In genomic region chr16:18082291-18082690, GRCm38 (mm10) we compare ENCODE assay signal across 22 mouse cellular contexts. TPM values are rescaled to one million over a fixed set of nuclear protein-coding genes. Genes with fewer than 3 reads are reported as not detected.
DNase-seq lines count a peak whose midpoint lies in the region; ATAC-seq and TF ChIP-seq lines count a peak whose summit lies in the region.
"Had no signal": no experiment of that assay in that cellular context is flagged by ENCODE, and none has a peak within 500 bp of the region (broad histone marks: within the 10 kb centered on the region; RNA-seq: fewer than 3 reads in every experiment).

No protein-coding gene starts in this region.

- no peak overlapping the region for H3K27ac ChIP-seq in intestine, embryonic 15.5 days
- peak overlapping the region; percentile 97 for H3K27ac ChIP-seq in small intestine, adult 2 months (ENCODE audit: insufficient read depth, low read depth, low read length)
- H3K27ac ChIP-seq: embryonic facial prominence, embryonic 13.5 days; forebrain, embryonic 12.5 days; hindbrain, embryonic 10.5 days; limb, embryonic 10.5 days; macrophage had no signal

- TF ChIP-seq CTCF in small intestine, adult 2 months (IDR thresholded peaks at IDR 0.05; ENCODE audit: extremely low read depth, insufficient read length, insufficient replicate concordance, low read depth, low read length) = no peak

- ATAC-seq in intestine, embryonic 15.5 days = peak; percentile 75
- ATAC-seq: lung, postnatal 0 days had no signal

- peaks cover 13% of the 10 kb centered on the region for H3K4me1 ChIP-seq in intestine, embryonic 15.5 days (replicated peaks)
- peaks cover 36% of the 10 kb centered on the region for H3K4me1 ChIP-seq in small intestine, adult 2 months (ENCODE audit: control insufficient read depth, insufficient read depth, insufficient read length, low read length)
- H3K4me1 ChIP-seq: embryonic facial prominence, embryonic 13.5 days; forebrain, embryonic 12.5 days had no signal

- DNase-seq in adrenal gland, adult 2 months = peak; percentile 52
- no peak for DNase-seq in adrenal gland, postnatal 14 days
- peak; percentile 42 for DNase-seq in kidney, adult 9 months
- DNase-seq in kidney, postnatal 25 days = no peak
- DNase-seq in urinary bladder, postnatal 14 days (ENCODE audit: low spot score) = no peak
- DNase-seq: cerebellum, adult 2 months; embryo, embryonic 11 days; liver; liver, postnatal 0 days; right cerebral cortex, postnatal 14 days; spleen, adult 18-20 months had no signal

- no peak overlapping the region for H3K4me3 ChIP-seq in intestine, embryonic 15.5 days (replicated peaks)
- no peak overlapping the region for H3K4me3 ChIP-seq in small intestine, adult 2 months (ENCODE audit: low read depth, low read length)
- H3K4me3 ChIP-seq: embryonic facial prominence, embryonic 13.5 days; erythroblast, embryonic 14.5 days; forebrain, embryonic 12.5 days; hindbrain, embryonic 10.5 days; limb, embryonic 10.5 days had no signal

- no peak for TF ChIP-seq POLR2A in small intestine, adult 2 months (IDR thresholded peaks at IDR 0.05; ENCODE audit: low read depth, low read length)

- H3K9ac ChIP-seq in intestine, embryonic 15.5 days = no peak overlapping the region
- H3K9ac ChIP-seq: embryonic facial prominence, embryonic 13.5 days; forebrain, embryonic 12.5 days; liver, postnatal 0 days had no signal

- no peaks in the 10 kb centered on the region for H3K9me3 ChIP-seq in intestine, embryonic 15.5 days
- H3K9me3 ChIP-seq: embryonic facial prominence, embryonic 13.5 days; forebrain, embryonic 12.5 days; hindbrain, embryonic 10.5 days; limb, embryonic 10.5 days had no signal

- no peaks in the 10 kb centered on the region for H3K27me3 ChIP-seq in intestine, embryonic 15.5 days (replicated peaks)
- H3K27me3 ChIP-seq in small intestine, adult 2 months (ENCODE audit: control insufficient read depth, insufficient read depth, low read length) = no peaks in the 10 kb centered on the region

- 48% methylated on average over 1 of the region's 1 CpGs for WGBS in intestine, embryonic 15.5 days
- 18% methylated on average over 1 of the region's 1 CpGs for WGBS in small intestine, adult 2 months

- H3K4me2 ChIP-seq in intestine, embryonic 15.5 days (replicated peaks) = no peak overlapping the region
- H3K4me2 ChIP-seq: embryonic facial prominence, embryonic 13.5 days; forebrain, embryonic 12.5 days; heart, embryonic 11.5 days; midbrain, embryonic 11.5 days had no signal

- H3K36me3 ChIP-seq in intestine, embryonic 15.5 days = no peaks in the 10 kb centered on the region
- H3K36me3 ChIP-seq in small intestine, adult 2 months (ENCODE audit: control insufficient read depth, insufficient read depth, low read length) = peaks cover 3% of the 10 kb centered on the region; the same call in 1 of the 2 replicates
- H3K36me3 ChIP-seq: embryonic facial prominence, embryonic 13.5 days; forebrain, embryonic 12.5 days had no signal

RNA-seq across cellular contexts. Expression of gene Prodh, which starts 7.7 kb away (rescaled TPM):
- total RNA-seq in adrenal gland, adult 2 months (2021) = 10 to 100 TPM; 30.2 to 46.7 TPM
- polyA plus RNA-seq in adrenal gland, adult 2 months (2012; rRNA removed) = 68.7 and 99.1 TPM in 2 replicates
- 37.6 and 37.9 TPM in 2 replicates for total RNA-seq in adrenal gland, postnatal 14 days (2021)
- 15.0 and 19.9 TPM in 2 replicates for polyA plus RNA-seq in intestine, embryonic 15.5 days (2015; fragmentation: Nextera tagmentation; extraction: Ambion mirVana)
- polyA plus RNA-seq in small intestine, adult 2 months (2012; rRNA removed) = 26.1 and 89.7 TPM in 2 replicates

RNA-seq across cellular contexts. Expression of gene Dgcr6, which starts 29.6 kb away (rescaled TPM):
- total RNA-seq in adrenal gland, adult 2 months (2021) = 10 to 100 TPM; 71.3 to 75.7 TPM
- polyA plus RNA-seq in adrenal gland, adult 2 months (2012; rRNA removed) = 127 and 132 TPM in 2 replicates
- 55.3 and 58.7 TPM in 2 replicates for total RNA-seq in adrenal gland, postnatal 14 days (2021)
- polyA plus RNA-seq in intestine, embryonic 15.5 days (2015; fragmentation: Nextera tagmentation; extraction: Ambion mirVana) = 71.2 and 75.7 TPM in 2 replicates
- polyA plus RNA-seq in small intestine, adult 2 months (2012; rRNA removed) = 50.0 and 147 TPM in 2 replicates

RNA-seq across cellular contexts. Expression of gene Rtn4r, which starts 45.2 kb away (rescaled TPM):
- total RNA-seq in adrenal gland, adult 2 months (2021) = under 1 TPM; 0.14 to 0.23 TPM
- 0.58 and 0.90 TPM in 2 replicates for polyA plus RNA-seq in adrenal gland, adult 2 months (2012; rRNA removed)
- total RNA-seq in adrenal gland, postnatal 14 days (2021) = 0.33 and 0.86 TPM in 2 replicates
- polyA plus RNA-seq in intestine, embryonic 15.5 days (2015; fragmentation: Nextera tagmentation; extraction: Ambion mirVana) = 4.1 and 4.7 TPM in 2 replicates
- polyA plus RNA-seq in small intestine, adult 2 months (2012; rRNA removed) = 8.4 and 21.9 TPM in 2 replicates
- polyA plus RNA-seq: macrophage had no signal

Comparison
In these comparisons a context has a peak if more than half of its experiments do, and no peak if none do; other contexts are left out.
1. DNase-seq: peak in adrenal gland, adult 2 months (single experiment) and kidney, adult 9 months (single experiment); none in adrenal gland, postnatal 14 days (single experiment), kidney, postnatal 25 days (0 of 2) and urinary bladder, postnatal 14 days (single experiment).